Mouse (Mus musculus): ENCODE measurements at regions not wholly inside any gene's neighbourhood (a gene's known extent, or its start where the extent isn't known, plus 50 kb on each side); places are given as distances from the start of the nearest gene placed in this dataset.

- Histone ChIP-seq H3K4me1 (ENCODE audit: control insufficient read depth) (peaks cover 16% of the 10 kb centered on the region), H3K36me3 (ENCODE audit: control insufficient read depth) (no peaks in the 10 kb centered on the region), H3K27me3 (ENCODE audit: control insufficient read depth) (no peaks in the 10 kb centered on the region), H3K4me3 (replicated peaks) (no peak overlapping the region), H3K9me3 (ENCODE audit: control insufficient read depth, low read length) (peaks cover 2% of the 10 kb centered on the region; the same call in 1 of the 2 replicates)
- TF ChIP-seq GATA1 (IDR thresholded peaks at IDR 0.05; ENCODE audit: low read length) (no peak), TAL1 (IDR thresholded peaks at IDR 0.05; ENCODE audit: low read length) (no peak)
Observed at GRCm38 (mm10) chr5:149338016-149338696, 73.4 kb upstream of the Medag start.

GRCm38 (mm10) chr5:149338697-149339078 is 72.9 kb upstream of the Medag start:
- H3K9me3 ChIP-seq (ENCODE audit: control insufficient read depth, low read length), result peaks cover 2% of the 10 kb centered on the region; the same call in 1 of the 2 replicates
- H3K36me3 ChIP-seq (ENCODE audit: control insufficient read depth), result no peaks in the 10 kb centered on the region

GRCm38 (mm10) chr5:149340361-149340760 is 71.2 kb upstream of the Medag start:
- H3K4me1 ChIP-seq (ENCODE audit: control insufficient read depth), result peaks cover 4% of the 10 kb centered on the region
- no peaks in the 10 kb centered on the region for H3K9me3 ChIP-seq (ENCODE audit: control insufficient read depth, low read length)
- no peaks in the 10 kb centered on the region for H3K36me3 ChIP-seq (ENCODE audit: control insufficient read depth)
- no peak overlapping the region for H3K4me3 ChIP-seq (replicated peaks)
- TF ChIP-seq TAL1 (IDR thresholded peaks at IDR 0.05; ENCODE audit: low read length), result no peak
- TF ChIP-seq GATA1 (IDR thresholded peaks at IDR 0.05; ENCODE audit: low read length), result no peak
- H3K27me3 ChIP-seq (ENCODE audit: control insufficient read depth), result no peaks in the 10 kb centered on the region

More at GRCm38 (mm10) chr5:149338697-149339078, 72.9 kb upstream of the Medag start:
- TF ChIP-seq TAL1 (IDR thresholded peaks at IDR 0.05; ENCODE audit: low read length) (no peak), GATA1 (IDR thresholded peaks at IDR 0.05; ENCODE audit: low read length) (no peak)
- H3K4me1 ChIP-seq (ENCODE audit: control insufficient read depth), result peaks cover 11% of the 10 kb centered on the region
- no peak overlapping the region for H3K4me3 ChIP-seq (replicated peaks)
- H3K27me3 ChIP-seq (ENCODE audit: control insufficient read depth), result no peaks in the 10 kb centered on the region

DNA sequence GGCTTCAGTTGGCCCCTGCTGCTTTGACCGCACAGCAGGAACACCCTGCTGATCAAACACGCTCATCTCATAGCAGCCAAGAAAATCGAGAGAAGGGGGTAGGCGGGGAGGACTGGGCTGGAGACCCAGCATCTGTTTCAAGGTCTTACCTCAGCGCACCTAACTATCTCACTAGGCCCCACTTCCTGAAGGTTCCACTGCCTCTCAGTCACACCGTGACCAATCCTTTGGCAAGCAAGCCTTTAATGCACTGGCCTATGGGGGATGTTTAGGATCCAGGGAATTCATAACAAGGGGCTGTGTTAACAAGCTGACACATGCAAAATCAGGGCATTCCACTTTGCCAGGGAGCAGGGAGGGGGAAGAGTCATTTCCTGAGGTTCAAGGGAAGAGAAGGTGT is 70.1 kb upstream of the Medag start:
- Histone ChIP-seq H3K4me3 (replicated peaks) (no peak overlapping the region), H3K4me1 (ENCODE audit: control insufficient read depth) (no peaks in the 10 kb centered on the region), H3K27me3 (ENCODE audit: control insufficient read depth) (no peaks in the 10 kb centered on the region), H3K9me3 (ENCODE audit: control insufficient read depth, low read length) (no peaks in the 10 kb centered on the region), H3K36me3 (ENCODE audit: control insufficient read depth) (no peaks in the 10 kb centered on the region)
- TF ChIP-seq TAL1 (IDR thresholded peaks at IDR 0.05; ENCODE audit: low read length) (no peak), GATA1 (IDR thresholded peaks at IDR 0.05; ENCODE audit: low read length) (no peak)

DNA sequence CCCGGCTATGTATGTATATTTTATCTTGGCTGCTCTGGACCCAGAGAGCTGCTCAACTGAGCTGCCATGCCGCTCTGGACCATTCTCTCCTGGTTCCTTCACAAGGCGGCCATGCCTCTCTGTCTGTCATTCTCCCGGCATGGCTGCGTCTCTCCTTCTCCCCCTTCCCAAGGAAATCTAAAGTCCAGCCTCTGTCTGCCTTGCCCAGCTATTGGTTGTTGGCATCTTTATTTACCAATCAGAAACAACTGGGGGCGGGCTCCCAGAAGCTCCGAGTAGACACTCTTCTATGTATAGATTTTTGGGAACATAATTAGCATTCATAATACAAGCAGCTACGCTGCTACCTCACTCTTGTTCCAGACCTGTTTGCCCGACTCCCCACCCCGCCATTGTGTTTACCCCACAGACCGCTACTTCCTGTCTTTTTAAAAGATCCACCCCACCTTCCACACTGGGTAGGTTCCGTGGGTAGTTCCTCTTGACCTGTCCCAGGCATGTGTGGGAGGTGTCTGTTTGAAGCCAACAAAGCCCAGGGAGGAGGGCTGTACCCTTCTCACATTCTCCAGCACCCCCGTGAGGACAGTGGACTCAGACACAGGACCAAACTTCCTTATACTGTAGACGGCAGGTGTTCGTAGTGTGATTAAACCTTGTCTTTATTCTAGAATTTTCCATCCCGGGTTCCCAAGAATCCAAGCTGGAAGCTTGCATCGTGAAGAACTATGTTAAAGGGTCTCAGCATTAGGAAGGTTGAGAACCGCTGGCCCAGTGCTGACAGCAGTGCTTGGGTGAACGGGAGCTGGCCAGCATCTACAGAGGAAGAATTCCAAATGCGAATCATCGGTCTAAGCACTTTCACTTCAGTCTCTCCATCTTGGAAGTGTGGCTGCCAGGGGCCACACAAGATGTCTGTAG is 67.7 kb upstream of the Medag start:
- Histone ChIP-seq H3K4me3 (replicated peaks) (no peak overlapping the region), H3K9me3 (ENCODE audit: control insufficient read depth, low read length) (no peaks in the 10 kb centered on the region), H3K4me1 (ENCODE audit: control insufficient read depth) (no peaks in the 10 kb centered on the region), H3K36me3 (ENCODE audit: control insufficient read depth) (no peaks in the 10 kb centered on the region), H3K27me3 (ENCODE audit: control insufficient read depth) (no peaks in the 10 kb centered on the region; the same call in 1 of the 2 replicates)
- TF ChIP-seq GATA1 (IDR thresholded peaks at IDR 0.05; ENCODE audit: low read length) (no peak), TAL1 (IDR thresholded peaks at IDR 0.05; ENCODE audit: low read length) (no peak)

DNA sequence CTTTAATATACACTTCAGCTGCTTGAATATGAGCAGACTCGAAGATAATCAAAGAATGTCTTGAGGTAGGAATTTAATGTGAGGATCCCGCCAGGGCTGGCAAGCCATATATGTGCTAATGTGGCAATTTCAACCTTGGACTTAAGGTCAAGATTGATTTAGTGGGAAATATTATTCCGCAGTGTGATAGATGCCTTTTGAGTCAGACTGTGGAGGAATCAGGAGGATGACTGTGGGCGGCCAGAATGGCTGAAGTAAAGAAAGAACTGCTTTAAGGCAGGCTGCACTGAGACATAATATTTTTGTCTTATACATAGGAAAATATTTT is 67.1 kb upstream of the Medag start:
- no peaks in the 10 kb centered on the region for H3K36me3 ChIP-seq (ENCODE audit: control insufficient read depth)
- TF ChIP-seq TAL1 (IDR thresholded peaks at IDR 0.05; ENCODE audit: low read length) (no peak), GATA1 (IDR thresholded peaks at IDR 0.05; ENCODE audit: low read length) (no peak)
- no peak overlapping the region for H3K4me3 ChIP-seq (replicated peaks)
- H3K9me3 ChIP-seq (ENCODE audit: control insufficient read depth, low read length), result no peaks in the 10 kb centered on the region
- no peaks in the 10 kb centered on the region; the same call in 1 of the 2 replicates for H3K27me3 ChIP-seq (ENCODE audit: control insufficient read depth)
- H3K4me1 ChIP-seq (ENCODE audit: control insufficient read depth), result no peaks in the 10 kb centered on the region

DNA sequence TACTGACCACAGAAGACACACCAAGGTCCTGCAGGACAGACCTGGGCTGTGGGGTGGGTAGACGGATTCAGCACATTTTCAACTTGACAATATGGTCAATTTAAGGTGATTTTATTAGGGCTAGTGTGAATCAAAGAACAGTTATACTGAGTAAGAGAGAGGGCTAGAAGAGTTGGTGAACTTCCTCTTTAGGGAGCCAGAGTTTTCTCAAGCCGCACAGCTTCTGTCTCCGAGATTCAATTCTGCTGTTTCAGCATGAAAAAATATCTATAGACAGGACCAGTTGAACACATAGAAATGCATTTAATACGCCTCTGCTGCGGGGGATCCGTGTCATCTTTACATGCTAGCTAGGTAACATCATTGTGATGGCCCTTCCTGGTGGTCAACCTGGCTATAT is 66.4 kb upstream of the Medag start:
- no peaks in the 10 kb centered on the region for H3K9me3 ChIP-seq (ENCODE audit: control insufficient read depth, low read length)
- H3K27me3 ChIP-seq (ENCODE audit: control insufficient read depth), result no peaks in the 10 kb centered on the region; the same call in 1 of the 2 replicates
- TF ChIP-seq GATA1 (IDR thresholded peaks at IDR 0.05; ENCODE audit: low read length), result no peak
- TF ChIP-seq TAL1 (IDR thresholded peaks at IDR 0.05; ENCODE audit: low read length), result no peak
- H3K4me3 ChIP-seq (replicated peaks), result no peak overlapping the region
- H3K4me1 ChIP-seq (ENCODE audit: control insufficient read depth), result no peaks in the 10 kb centered on the region
- no peaks in the 10 kb centered on the region for H3K36me3 ChIP-seq (ENCODE audit: control insufficient read depth)

DNA sequence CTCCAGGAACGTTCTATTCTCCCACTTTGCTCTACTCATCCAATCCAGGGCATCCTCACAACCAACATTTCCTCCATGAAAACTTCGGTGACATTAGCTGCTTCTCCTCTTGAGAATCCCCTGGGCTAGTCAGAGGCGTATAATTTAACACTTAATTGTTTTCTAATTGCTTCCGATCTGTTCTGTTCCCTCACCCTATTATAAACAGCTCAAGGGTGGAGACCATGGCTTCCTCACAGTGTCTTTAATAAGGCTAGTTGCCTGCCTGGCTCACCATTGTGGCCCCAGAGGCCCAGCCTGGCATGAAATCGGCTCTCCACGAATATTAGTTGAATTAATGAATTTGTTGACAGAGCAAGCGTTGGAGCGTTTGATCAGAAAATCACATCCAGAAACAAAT is 61.9 kb upstream of the Medag start:
- Histone ChIP-seq H3K27me3 (ENCODE audit: control insufficient read depth) (no peaks in the 10 kb centered on the region; the same call in 1 of the 2 replicates), H3K4me3 (replicated peaks) (no peak overlapping the region), H3K4me1 (ENCODE audit: control insufficient read depth) (peaks cover 25% of the 10 kb centered on the region), H3K9me3 (ENCODE audit: control insufficient read depth, low read length) (no peaks in the 10 kb centered on the region), H3K36me3 (ENCODE audit: control insufficient read depth) (no peaks in the 10 kb centered on the region)
- TF ChIP-seq TAL1 (IDR thresholded peaks at IDR 0.05; ENCODE audit: low read length) (no peak), GATA1 (IDR thresholded peaks at IDR 0.05; ENCODE audit: low read length) (no peak)

- no peaks in the 10 kb centered on the region for H3K9me3 ChIP-seq (ENCODE audit: control insufficient read depth, low read length)
- no peaks in the 10 kb centered on the region for H3K36me3 ChIP-seq (ENCODE audit: control insufficient read depth)
- H3K4me1 ChIP-seq (ENCODE audit: control insufficient read depth), result peaks cover 51% of the 10 kb centered on the region
- H3K27me3 ChIP-seq (ENCODE audit: control insufficient read depth), result no peaks in the 10 kb centered on the region; the same call in 1 of the 2 replicates
- no peak for TF ChIP-seq TAL1 (IDR thresholded peaks at IDR 0.05; ENCODE audit: low read length)
- no peak for TF ChIP-seq GATA1 (IDR thresholded peaks at IDR 0.05; ENCODE audit: low read length)
- H3K4me3 ChIP-seq (replicated peaks), result no peak overlapping the region
Observed at GRCm38 (mm10) chr5:149353039-149353655, 58.4 kb upstream of the Medag start.

Data from erythroblast, embryonic 14.5 days (primary cell).